7 mouse cellular contexts compared by ENCODE assay signal in the genomic region with DNA sequence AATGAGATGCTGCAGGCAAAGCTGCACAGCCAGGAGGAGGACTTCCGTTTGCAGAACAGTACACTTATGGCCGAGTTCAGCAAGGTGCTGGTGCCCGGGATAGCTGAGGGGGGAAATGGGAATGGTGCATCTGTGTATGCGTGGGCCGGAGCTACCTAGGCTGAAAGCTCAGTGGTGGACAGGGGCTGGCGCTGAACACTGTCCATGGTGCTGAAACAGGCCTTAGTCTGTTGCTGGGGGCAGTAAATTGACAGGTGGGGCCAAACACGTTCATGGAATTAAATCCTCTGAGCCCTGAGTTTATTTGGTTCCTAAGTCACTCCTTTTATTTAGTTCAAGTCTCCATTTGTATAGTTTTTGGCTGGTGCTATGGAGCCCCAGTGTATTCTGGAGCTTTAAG. TPM values are rescaled to one million over a fixed set of nuclear protein-coding genes. Genes with fewer than 3 reads are reported as not detected.
A peak's percentile ranks its signal among the peaks of the same experiment; 100 is the strongest.
DNase-seq lines count a peak whose midpoint lies in the region; ATAC-seq and TF ChIP-seq lines count a peak whose summit lies in the region.

No protein-coding gene starts in this region.

- 43% methylated on average over 7 of the region's 7 CpGs for WGBS in liver, embryonic 12.5 days (ENCODE audit: insufficient replicate concordance)

- no peaks in the 10 kb centered on the region for H3K27me3 ChIP-seq in liver, embryonic 12.5 days (replicated peaks)

- no peak overlapping the region for H3K4me3 ChIP-seq in liver, embryonic 12.5 days
- no peak overlapping the region for H3K4me3 ChIP-seq in left cerebral cortex, adult 2 months

- intact Hi-C loops in left cerebral cortex, adult 2 months (cut with DNase I): no loop called here

- no peak overlapping the region for H3K9ac ChIP-seq in liver, embryonic 12.5 days

- H3K4me2 ChIP-seq in liver, embryonic 12.5 days: no peak overlapping the region

- no peak for ATAC-seq in liver, embryonic 12.5 days

- no peaks in the 10 kb centered on the region for H3K9me3 ChIP-seq in liver, embryonic 12.5 days (replicated peaks)

- no peak overlapping the region for H3K27ac ChIP-seq in liver, embryonic 12.5 days
- no peak overlapping the region for H3K27ac ChIP-seq in left cerebral cortex, adult 2 months

- DNase-seq in liver: peak; percentile 56
- peak; percentile 39 for DNase-seq in c-Kit-positive CD71-positive TER-119-positive erythroid progenitor cells, embryonic 14.5 days (ENCODE audit: low spot score)
- peak; percentile 28 to 70 for DNase-seq in kidney, postnatal 36 days
- peak; percentile 11 for DNase-seq in testis, postnatal 14 days (ENCODE audit: low spot score)
- DNase-seq in urinary bladder, postnatal 25 days (ENCODE audit: low spot score): no peak
- no peak for DNase-seq in left cerebral cortex, adult 2 months (ENCODE audit: extremely low spot score in 1 of 2, low spot score in 2 of 2)

- peaks cover 36% of the 10 kb centered on the region for H3K36me3 ChIP-seq in liver, embryonic 12.5 days

- H3K4me1 ChIP-seq in liver, embryonic 12.5 days: peaks cover 13% of the 10 kb centered on the region

- no peak for TF ChIP-seq CTCF in left cerebral cortex, adult 2 months (IDR thresholded peaks at IDR 0.05)

RNA-seq across cellular contexts. Expression of gene Gripap1, which starts 5.5 kb away (rescaled TPM):
- polyA plus RNA-seq in liver, embryonic 12.5 days (2016; fragmentation: Nextera tagmentation; extraction: Ambion mirVana): 36.8 and 39.1 TPM in 2 replicates
- 100 to 1,000 TPM; 109 to 113 TPM for total RNA-seq in left cerebral cortex, adult 2 months (2021)

RNA-seq across cellular contexts. Expression of gene Kcnd1, which starts 27.1 kb away (rescaled TPM):
- 0.37 and 0.38 TPM in 2 replicates for polyA plus RNA-seq in liver, embryonic 12.5 days (2016; fragmentation: Nextera tagmentation; extraction: Ambion mirVana)
- total RNA-seq in left cerebral cortex, adult 2 months (2021): 1 to 10 TPM; 7.7 to 9.3 TPM

RNA-seq across cellular contexts. Expression of gene Tfe3, which starts 32.7 kb away (rescaled TPM):
- polyA plus RNA-seq in liver, embryonic 12.5 days (2016; fragmentation: Nextera tagmentation; extraction: Ambion mirVana): 14.1 and 15.1 TPM in 2 replicates
- total RNA-seq in left cerebral cortex, adult 2 months (2021): 10 to 100 TPM; 30.9 to 35.1 TPM

RNA-seq across cellular contexts. Expression of gene Ccdc120, which starts 44.3 kb away (rescaled TPM):
- polyA plus RNA-seq in liver, embryonic 12.5 days (2016; fragmentation: Nextera tagmentation; extraction: Ambion mirVana): 2.6 and 3.2 TPM in 2 replicates
- total RNA-seq in left cerebral cortex, adult 2 months (2021): 10 to 100 TPM; 26.3 TPM

RNA-seq across cellular contexts. Expression of gene Otud5, which starts 46.1 kb away (rescaled TPM):
- polyA plus RNA-seq in liver, embryonic 12.5 days (2016; fragmentation: Nextera tagmentation; extraction: Ambion mirVana): 57.3 and 60.1 TPM in 2 replicates
- total RNA-seq in left cerebral cortex, adult 2 months (2021): 10 to 100 TPM; 76.4 to 84.1 TPM

Comparison
In these comparisons a context has a peak if more than half of its experiments do, and no peak if none do; other contexts are left out.
1. DNase-seq: peak in liver (single experiment), c-Kit-positive CD71-positive TER-119-positive erythroid progenitor cells, embryonic 14.5 days (single experiment), kidney, postnatal 36 days (2 of 2) and testis, postnatal 14 days (single experiment); none in urinary bladder, postnatal 25 days (single experiment) and left cerebral cortex, adult 2 months (0 of 2).